Mouse (Mus musculus): Measurements from ENCODE around the gene Gatb.

DNA sequence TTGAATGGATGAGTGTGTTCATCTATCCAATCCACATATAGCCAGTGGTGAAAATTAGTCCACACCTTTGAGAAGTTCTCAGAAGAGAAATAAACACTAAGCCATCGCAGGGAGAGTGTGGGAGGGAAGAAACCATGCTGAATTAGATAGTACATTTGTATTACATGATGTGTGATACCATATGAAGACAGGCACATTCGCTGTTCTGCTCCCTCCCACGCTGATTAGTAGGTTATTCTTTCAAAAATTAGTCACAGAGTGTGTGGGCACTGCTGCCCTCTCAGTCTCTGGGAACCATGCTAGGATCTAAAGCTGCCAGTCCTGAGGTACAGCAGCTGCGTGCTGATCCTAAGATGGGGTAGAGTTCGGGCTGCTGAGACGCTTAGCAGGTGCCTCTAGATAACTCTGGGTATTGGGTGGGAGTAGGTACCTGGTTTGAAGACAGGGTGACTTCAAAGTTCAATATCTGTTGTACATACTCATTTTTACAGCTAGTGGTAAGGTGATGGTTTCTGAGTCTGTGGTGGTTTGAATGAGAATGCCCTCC, 20.1 kb upstream of the Gatb start:
- TF ChIP-seq CTCF (conservative IDR thresholded peaks at IDR 0.05; ENCODE audit: low read length), result no peak
- TF ChIP-seq POU5F1 (IDR thresholded peaks at IDR 0.05; ENCODE audit: borderline replicate concordance, low read length), result no peak
